Mouse (Mus musculus) lung, embryonic 14.5 days (tissue): ENCODE results near the gene Vpreb3. TPM values are rescaled to one million over a fixed set of nuclear protein-coding genes. Genes with fewer than 3 reads are reported as not detected.

Experiments
- ATAC-seq: fragments of 200-750 bp; cut with Nextera tagmentation; 2 replicates; pipeline ENCODE4 v1.8.0; 2017; ENCODE audit warnings: mild to moderate bottlenecking, moderate TSS enrichment, moderate library complexity; ENCODE audit not compliant: insufficient read depth
- DNase-seq: peaks from one replicate; pipeline ENCODE4 v3.0.0-alpha.2; 2015
- H3K27ac ChIP-seq: fragments of 300-500 bp; sonication (generic); 2 replicates; pipeline ENCODE4 v1.5.1; 2014; ENCODE audit warnings: low read depth, mild to moderate bottlenecking, moderate library complexity
- H3K27me3 ChIP-seq: fragments of 300-500 bp; sonication (generic); 2 replicates; pipeline ENCODE4 v1.6.1; 2014; ENCODE audit warnings: low read length, control low read depth; ENCODE audit not compliant: insufficient read depth
- H3K36me3 ChIP-seq: fragments of 300-500 bp; sonication (generic); 2 replicates; pipeline ENCODE4 v1.6.1; 2014; ENCODE audit warnings: control low read depth; ENCODE audit not compliant: insufficient read depth
- H3K4me1 ChIP-seq: fragments of 300-500 bp; sonication (generic); 2 replicates; pipeline ENCODE4 v1.6.1; 2014; ENCODE audit warnings: antibody characterized with exemption, control low read depth; ENCODE audit not compliant: insufficient read depth
- H3K4me2 ChIP-seq: fragments of 300-500 bp; sonication (generic); 2 replicates; pipeline ENCODE4 v1.6.1; 2014; ENCODE audit warnings: mild to moderate bottlenecking
- H3K4me3 ChIP-seq: fragments of 300-500 bp; sonication (generic); 2 replicates; pipeline ENCODE4 v1.5.1; 2014; ENCODE audit warnings: low read depth, low read length
- H3K9ac ChIP-seq: fragments of 300-500 bp; sonication (generic); 2 replicates; pipeline ENCODE4 v1.6.1; 2014
- H3K9me3 ChIP-seq: fragments of 300-500 bp; sonication (generic); 2 replicates; pipeline ENCODE4 v1.6.1; 2016; ENCODE audit warnings: low read depth, low read length, control low read depth
- CTCF ChIP-seq: IDR thresholded peaks from 2 replicates; pipeline ENCODE4 v1.5.1; 2016; ENCODE audit warnings: antibody characterized with exemption, low read depth
- WGBS: fragments of 180-500 bp; shearing (Covaris S2); extraction: QIAGEN DNeasy Blood & Tissue Kit; methylation state at CpG from one replicate; pipeline ENCODE4 v1.1.7; 2014; 5-methylcytosine and 5-hydroxymethylcytosine counted together
- polyA plus RNA-seq: library from polyadenylated mRNA; unstranded; fragments of >200 nt; fragmentation: Nextera tagmentation; extraction: Ambion mirVana; gene quantifications from 2 replicates; pipeline ENCODE4 v1.2.1, GENCODE M21; 2014

Vpreb3 gene
- polyA plus RNA-seq, 1 experiment from 2014 or later: 0.63 TPM

DNA sequence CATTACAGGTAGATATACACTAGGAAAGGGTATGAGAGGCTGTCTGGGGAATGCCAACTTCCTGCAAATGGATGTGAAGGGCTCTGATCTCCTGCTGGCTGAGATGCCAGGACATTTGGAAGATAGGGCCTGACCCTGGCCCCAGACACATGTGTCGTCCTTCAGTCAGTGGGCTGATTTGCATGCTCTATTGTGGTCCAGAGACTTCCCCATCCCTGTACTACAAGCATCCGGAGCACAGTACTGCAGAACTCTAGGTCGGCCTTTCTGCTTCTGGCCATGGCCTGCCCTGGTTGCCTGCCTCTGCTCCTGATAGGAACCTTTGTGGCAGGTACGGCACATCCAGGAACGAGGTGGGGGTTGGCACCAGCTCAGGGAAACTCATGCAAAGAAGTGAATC lies 5.2 kb downstream of the Vpreb3 start:
- Histone ChIP-seq H3K27me3 (peaks cover 8% of the 10 kb centered on the region; the same call in 1 of the 2 replicates), H3K27ac (no peak overlapping the region), H3K4me2 (no peak overlapping the region), H3K9me3 (no peaks in the 10 kb centered on the region), H3K4me3 (no peak overlapping the region), H3K9ac (no peak overlapping the region), H3K36me3 (no peaks in the 10 kb centered on the region), H3K4me1 (0 out of 2 replicates have a peak, but pooled peaks cover 4% of the 10 kb centered on the region)
- ATAC-seq (no peak), DNase-seq (no peak)
- WGBS: 72% methylated on average over 5 of the region's 5 CpGs
- no peak for TF ChIP-seq CTCF

DNA sequence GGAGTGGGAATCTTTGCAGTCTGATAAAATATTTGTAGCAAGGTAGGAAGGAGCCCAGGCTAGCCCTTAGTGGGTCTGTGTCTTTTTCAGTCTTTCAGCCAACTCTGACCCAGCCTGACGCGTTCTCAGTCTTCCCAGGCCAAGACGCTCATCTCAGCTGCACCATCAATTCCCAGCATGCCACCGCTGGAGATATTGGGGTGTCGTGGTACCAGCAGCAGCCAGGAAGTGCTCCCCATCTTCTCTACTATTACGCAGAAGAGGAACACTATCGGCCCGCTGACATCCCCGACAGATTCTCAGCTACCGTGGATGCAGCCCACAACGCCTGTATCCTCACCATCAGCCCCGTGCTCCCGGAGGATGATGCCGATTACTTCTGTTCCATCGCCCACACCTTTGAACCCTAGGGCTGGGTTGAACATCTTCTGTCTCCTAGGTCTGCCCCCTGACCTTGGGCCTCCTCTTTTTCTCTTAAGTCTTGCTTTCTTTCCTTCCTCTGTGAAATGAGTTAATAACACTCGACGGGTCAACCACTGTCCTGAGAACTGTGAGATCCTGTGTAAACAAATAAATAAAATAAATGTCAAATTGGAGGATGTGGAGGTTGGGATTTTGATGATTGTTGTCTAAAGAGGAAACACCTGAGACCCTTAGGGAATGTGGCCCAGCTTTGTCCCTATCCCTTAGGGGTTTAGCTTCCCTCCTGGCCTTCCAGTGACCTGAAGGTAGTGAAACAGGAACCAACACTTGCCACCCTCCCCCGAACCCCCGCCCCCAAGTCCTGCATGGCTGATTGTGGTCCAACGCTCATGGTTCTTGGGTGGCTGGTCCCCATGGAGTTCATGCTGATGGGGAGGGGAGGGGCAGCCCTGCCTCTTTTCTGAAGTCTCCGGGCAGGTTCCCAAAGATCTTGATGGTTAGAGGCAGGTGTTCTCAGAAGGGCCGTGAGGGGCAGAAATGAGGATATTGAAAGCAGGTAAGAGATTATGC lies 6.5 kb downstream of the Vpreb3 start:
- Histone ChIP-seq H3K27me3 (peaks cover 11% of the 10 kb centered on the region; the same call in 1 of the 2 replicates), H3K27ac (no peak overlapping the region), H3K9ac (no peak overlapping the region), H3K36me3 (no peaks in the 10 kb centered on the region), H3K9me3 (no peaks in the 10 kb centered on the region), H3K4me3 (no peak overlapping the region), H3K4me1 (0 out of 2 replicates have a peak, but pooled peaks cover 4% of the 10 kb centered on the region), H3K4me2 (no peak overlapping the region)
- DNase-seq (no peak), ATAC-seq (no peak)
- TF ChIP-seq CTCF: no peak
- WGBS: 72% methylated on average over 22 of the region's 22 CpGs

DNA sequence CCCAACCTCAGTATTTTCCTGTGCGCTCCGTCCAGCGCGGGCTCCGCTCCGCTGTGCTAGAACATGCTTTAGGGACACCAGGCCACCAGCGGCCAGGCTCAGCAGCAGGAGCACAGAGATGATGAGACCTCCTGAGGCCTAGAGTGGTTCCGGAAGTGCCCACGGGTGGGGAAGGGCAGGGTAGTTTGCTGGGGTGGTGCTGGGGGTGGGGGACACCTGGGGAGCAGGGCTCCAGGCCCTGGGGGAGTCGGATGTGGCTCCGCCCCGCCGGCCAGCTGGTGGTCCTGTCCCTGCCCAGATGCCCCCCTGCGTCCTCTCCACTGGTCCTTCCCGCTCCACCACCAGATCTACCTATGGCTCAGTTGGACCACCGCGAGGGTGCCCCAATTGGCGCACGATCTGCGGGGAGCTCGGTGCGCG lies 7.9 kb downstream of the Vpreb3 start:
- H3K9me3 ChIP-seq: no peaks in the 10 kb centered on the region
- peak overlapping the region; percentile 59 for H3K9ac ChIP-seq
- peak; percentile 67 for DNase-seq
- peak overlapping the region; percentile 44 for H3K4me3 ChIP-seq
- H3K27me3 ChIP-seq: peaks cover 15% of the 10 kb centered on the region; the same call in 1 of the 2 replicates
- 0 out of 2 replicates have a peak, but pooled peaks cover 4% of the 10 kb centered on the region for H3K4me1 ChIP-seq
- H3K4me2 ChIP-seq: peak overlapping the region; percentile 94
- no peak overlapping the region for H3K27ac ChIP-seq
- TF ChIP-seq CTCF: no peak
- ATAC-seq: peak; percentile 73
- WGBS: 2% methylated on average over 23 of the region's 23 CpGs
- H3K36me3 ChIP-seq: no peaks in the 10 kb centered on the region

- no peak overlapping the region for H3K27ac ChIP-seq
- WGBS: 3% methylated on average over 13 of the region's 13 CpGs
Observed at GRCm38 (mm10) chr10:75951424-75952050, 8.7 kb downstream of the Vpreb3 start.

DNA sequence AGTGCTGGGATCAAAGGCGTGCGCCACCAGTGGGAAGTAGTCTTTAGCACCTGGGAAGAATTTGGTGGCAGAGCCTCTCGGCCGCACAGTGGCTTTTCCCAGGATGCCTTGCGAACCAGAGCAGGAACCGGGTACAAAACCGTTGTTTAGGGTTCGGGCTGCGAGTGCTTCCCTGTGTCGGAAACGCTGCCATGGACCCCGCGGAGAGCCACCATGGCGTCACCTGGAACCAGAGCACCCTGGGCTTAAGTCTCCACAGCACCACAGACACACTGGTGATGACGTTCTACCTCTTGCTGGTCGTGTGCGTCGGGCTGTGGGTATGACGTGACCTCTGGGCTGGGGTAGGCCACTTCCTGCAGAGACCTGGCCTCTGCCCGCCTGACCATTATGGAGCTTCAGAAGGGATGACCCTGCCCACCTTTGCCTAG lies 11.5 kb downstream of the Vpreb3 start, which contains the start of gene Gm5134:
Gm5134 (plus strand) TSS at position 134 of the 431 bp plus-strand sequence.
- Histone ChIP-seq H3K4me2 (peak within 1 kb of the TSS; percentile 48), H3K36me3 (no peaks in the 10 kb centered on the region), H3K4me1 (0 out of 2 replicates have a peak, but pooled peaks cover 4% of the 10 kb centered on the region), H3K4me3 (0 out of 2 replicates have a peak within 1 kb of the TSS, but pooled peaks have one; percentile 8), H3K27ac (no peak within 1 kb of the TSS), H3K9me3 (no peaks in the 10 kb centered on the region), H3K27me3 (peaks cover 15% of the 10 kb centered on the region; the same call in 1 of the 2 replicates), H3K9ac (no peak within 1 kb of the TSS)
- ATAC-seq (no peak), DNase-seq (no peak)
- 28% methylated on average over 20 of the region's 20 CpGs for WGBS
- TF ChIP-seq CTCF: no peak

More at GRCm38 (mm10) chr10:75951424-75952050, 8.7 kb downstream of the Vpreb3 start:
- H3K4me2 ChIP-seq: peak overlapping the region; percentile 94
- H3K4me1 ChIP-seq: 0 out of 2 replicates have a peak, but pooled peaks cover 4% of the 10 kb centered on the region
- no peaks in the 10 kb centered on the region for H3K9me3 ChIP-seq
- peak overlapping the region; percentile 44 for H3K4me3 ChIP-seq
- peaks cover 15% of the 10 kb centered on the region; the same call in 1 of the 2 replicates for H3K27me3 ChIP-seq
- DNase-seq (peak; percentile 86), ATAC-seq (peak; percentile 47)
- H3K36me3 ChIP-seq: no peaks in the 10 kb centered on the region
- peak overlapping the region; percentile 59 for H3K9ac ChIP-seq
- peak; percentile 77 for TF ChIP-seq CTCF

- H3K4me3 ChIP-seq: no peak overlapping the region
- no peaks in the 10 kb centered on the region for H3K9me3 ChIP-seq
- ATAC-seq (no peak), DNase-seq (no peak)
- no peak overlapping the region for H3K4me2 ChIP-seq
- no peaks in the 10 kb centered on the region for H3K4me1 ChIP-seq
- H3K9ac ChIP-seq: no peak overlapping the region
- no peak for TF ChIP-seq CTCF
- 81% methylated on average over 10 of the region's 10 CpGs for WGBS
- no peaks in the 10 kb centered on the region for H3K27me3 ChIP-seq
- no peak overlapping the region for H3K27ac ChIP-seq
- H3K36me3 ChIP-seq: no peaks in the 10 kb centered on the region
Observed at GRCm38 (mm10) chr10:75973846-75974245, 31.0 kb downstream of the Vpreb3 start.

DNA sequence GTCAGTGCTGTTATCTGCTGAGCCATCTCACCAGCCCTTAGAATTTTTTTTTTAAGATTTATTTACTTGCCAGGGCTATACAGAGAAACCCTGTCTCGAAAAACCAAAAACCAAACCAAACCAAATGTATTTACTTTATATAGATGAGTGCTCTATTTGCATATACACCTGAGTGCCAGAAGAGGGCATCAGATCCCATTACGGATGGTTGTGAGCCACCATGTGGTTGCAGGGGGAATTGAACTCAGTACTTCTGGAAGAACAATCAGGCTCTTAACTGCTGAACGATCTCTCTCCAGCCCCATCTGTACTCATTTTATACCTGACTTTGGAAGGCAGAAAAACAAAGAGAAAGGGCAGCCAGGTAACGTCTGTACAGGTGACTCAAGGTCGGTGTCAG lies 32.4 kb downstream of the Vpreb3 start:
- Histone ChIP-seq H3K9ac (no peak overlapping the region), H3K36me3 (no peaks in the 10 kb centered on the region), H3K4me3 (no peak overlapping the region), H3K27me3 (no peaks in the 10 kb centered on the region), H3K9me3 (no peaks in the 10 kb centered on the region), H3K4me1 (no peaks in the 10 kb centered on the region), H3K27ac (no peak overlapping the region), H3K4me2 (no peak overlapping the region)
- DNase-seq: peak; percentile 40
- TF ChIP-seq CTCF: peak; percentile 73
- 70% methylated on average over 5 of the region's 5 CpGs for WGBS
- no peak for ATAC-seq
